Comparison of ENCODE assay signal across 16 mouse cellular contexts in the genomic region with DNA sequence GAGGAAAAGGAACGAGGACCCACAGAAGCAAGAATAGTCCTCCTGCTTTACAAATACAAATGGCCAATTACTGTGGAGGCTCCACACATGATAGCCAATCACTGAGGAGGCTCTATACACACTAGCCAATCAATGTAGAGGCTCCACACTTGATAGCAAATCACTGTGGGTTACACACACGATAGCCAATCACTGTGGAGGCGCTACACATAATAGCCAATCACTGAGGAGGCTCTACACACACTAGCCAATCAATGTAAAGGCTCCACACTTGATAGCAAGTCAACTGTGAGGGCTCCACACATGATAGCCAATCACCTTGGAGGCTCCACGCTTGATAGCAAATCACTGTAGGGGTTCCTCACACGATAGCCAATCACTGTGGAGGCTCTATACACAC.
"Had no signal": no experiment of that assay in that cellular context is flagged by ENCODE, and none has a peak within 500 bp of the region (broad histone marks: within the 10 kb centered on the region; RNA-seq: fewer than 3 reads in every experiment).

No protein-coding gene starts in this region.

- DNase-seq: cerebellum, adult 8-10 months; cerebellum, adult 9-10 months; cerebellum, adult 9-11 months; cerebellum, postnatal 10 days; cerebellum, postnatal 14 days; cerebellum, postnatal 25 days; cerebellum, postnatal 36 days; embryo, embryonic 11 days; forebrain, postnatal 0 days; gastrocnemius, adult 2 months; gastrocnemius, postnatal 10 days; gastrocnemius, postnatal 14 days; gastrocnemius, postnatal 25 days; gastrocnemius, postnatal 36 days; heart, adult 18-20 months; heart, adult 2 months had no signal
